Mouse (Mus musculus): ENCODE measurements at regions not wholly inside any gene's neighbourhood (a gene's known extent, or its start where the extent isn't known, plus 50 kb on each side); places are given as distances from the start of the nearest gene placed in this dataset. TPM values are rescaled to one million over a fixed set of nuclear protein-coding genes. Genes with fewer than 3 reads are reported as not detected.
"Not testable (repeated sequence)": the region's sequence is repeated elsewhere in the genome, so short reads cannot be mapped to it uniquely, and the experiment has no call there.

DNA sequence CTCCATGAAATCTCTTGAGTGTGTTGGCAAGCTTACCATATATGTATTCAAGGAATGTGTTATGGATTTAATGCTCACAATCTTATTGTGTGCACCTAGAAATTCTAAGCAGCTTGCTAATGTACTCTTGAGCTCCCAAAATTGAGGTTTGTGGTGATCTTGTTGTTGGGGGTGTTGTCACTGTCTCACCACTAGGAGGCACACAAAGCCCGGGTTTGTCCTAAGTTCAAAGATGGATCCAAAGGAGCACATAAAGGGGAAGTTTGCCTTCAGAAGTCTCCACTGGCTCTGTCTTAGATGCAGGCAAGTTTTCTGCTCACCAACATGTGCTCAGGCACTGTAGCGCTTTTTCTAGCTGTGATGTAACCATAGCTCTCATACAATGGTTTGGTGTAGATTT, 151.8 kb downstream of the Mrgpra4 start:
- H3K9me3 ChIP-seq = 0 out of 2 replicates have a peak, but pooled peaks cover 4% of the 10 kb centered on the region
- H3K27ac ChIP-seq = no peak overlapping the region
- H3K4me1 ChIP-seq = no peaks in the 10 kb centered on the region
- WGBS = 30% methylated on average over 2 of the region's 2 CpGs
- H3K27me3 ChIP-seq (ENCODE audit: poor library complexity, severe bottlenecking) = no peaks in the 10 kb centered on the region
- DNase-seq (ENCODE audit: extremely low spot score, low spot score) = no peak
- H3K36me3 ChIP-seq (replicated peaks) = no peaks in the 10 kb centered on the region
- H3K4me3 ChIP-seq = no peak overlapping the region

DNA sequence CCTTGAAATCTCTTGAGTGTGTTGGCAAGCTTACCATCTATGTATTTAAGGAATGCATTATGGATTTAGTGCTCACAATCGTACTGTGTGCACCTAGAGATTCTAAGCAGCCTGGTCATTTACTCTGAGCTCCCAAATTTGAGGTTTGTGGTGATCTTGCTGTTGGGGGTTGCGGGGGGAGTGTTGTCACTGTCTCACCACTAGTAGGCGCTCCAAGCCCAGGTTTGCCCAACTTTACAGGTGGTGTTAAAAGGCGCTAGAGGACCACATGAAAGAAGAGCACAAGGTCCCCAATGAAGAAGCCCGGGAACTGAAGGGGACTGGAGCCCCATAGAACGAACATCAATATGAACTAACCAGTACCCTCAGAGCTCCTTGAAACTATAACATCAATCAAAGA, 180.2 kb upstream of the Mrgpra3 start:
- no peak overlapping the region for H3K27ac ChIP-seq

DNA sequence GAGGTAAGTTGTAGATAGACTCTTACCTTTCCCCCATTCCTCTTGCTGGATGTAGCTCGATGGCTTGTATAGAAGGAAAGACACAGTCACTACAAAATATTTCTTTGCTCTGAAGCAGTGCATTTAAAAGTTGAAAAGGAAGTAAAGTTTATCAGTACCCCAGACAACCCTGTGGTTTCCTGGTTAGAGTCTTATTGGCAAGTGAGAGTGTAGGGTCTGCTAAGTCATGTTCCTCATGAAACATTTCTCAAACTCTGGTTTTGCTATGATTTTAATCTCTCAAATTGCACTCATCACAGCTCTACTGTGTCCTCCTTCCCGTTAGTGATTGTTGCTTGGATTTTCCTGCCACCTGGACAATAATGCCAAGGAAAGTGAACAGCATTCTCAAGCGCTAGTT, 146.4 kb upstream of the Mrgpra3 start:
- H3K4me1 ChIP-seq = no peaks in the 10 kb centered on the region
- 65% methylated on average over 3 of the region's 3 CpGs for WGBS
- H3K9me3 ChIP-seq = peaks cover 48% of the 10 kb centered on the region
- H3K4me3 ChIP-seq = no peak overlapping the region
- H3K36me3 ChIP-seq (replicated peaks) = no peaks in the 10 kb centered on the region
- H3K27ac ChIP-seq = no peak overlapping the region
- no peak for DNase-seq (ENCODE audit: extremely low spot score, low spot score)
- H3K27me3 ChIP-seq (ENCODE audit: poor library complexity, severe bottlenecking) = no peaks in the 10 kb centered on the region

More for the DNA sequence above, 180.2 kb upstream of the Mrgpra3 start:
- DNase-seq (ENCODE audit: extremely low spot score, low spot score) = no peak
- 69% methylated on average over 6 of the region's 6 CpGs for whole genome bisulfite sequencing
- Histone ChIP-seq H3K27me3 (ENCODE audit: poor library complexity, severe bottlenecking) (no peaks in the 10 kb centered on the region), H3K4me1 (no peaks in the 10 kb centered on the region), H3K36me3 (replicated peaks) (no peaks in the 10 kb centered on the region), H3K4me3 (no peak overlapping the region), H3K9me3 (peaks cover 57% of the 10 kb centered on the region)

DNA sequence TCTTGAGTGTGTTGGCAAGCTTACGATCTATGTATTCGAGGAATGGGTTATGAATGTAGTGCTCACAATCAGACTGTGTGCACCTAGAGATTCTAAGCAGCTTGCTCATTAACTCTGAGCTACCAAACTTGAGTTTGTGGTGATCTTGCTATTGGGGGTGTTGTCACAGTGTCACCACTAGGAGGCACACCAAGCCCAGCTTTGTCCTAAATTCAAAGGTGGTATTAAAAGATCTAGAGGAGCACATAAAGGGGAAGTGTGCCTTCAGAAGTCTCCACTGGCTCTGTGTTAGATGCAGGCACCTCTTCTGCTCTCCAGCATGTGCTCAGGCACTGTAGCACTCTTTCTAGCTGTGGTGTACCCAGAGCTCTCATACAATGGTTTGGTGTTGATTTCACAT, 138.9 kb upstream of the Mrgpra3 start:
- not testable (repeated sequence) for H3K27me3 ChIP-seq (ENCODE audit: poor library complexity, severe bottlenecking); DNase-seq (ENCODE audit: extremely low spot score, low spot score); H3K27ac ChIP-seq; H3K4me3 ChIP-seq; H3K4me1 ChIP-seq; H3K36me3 ChIP-seq (replicated peaks)
- H3K9me3 ChIP-seq = peaks cover 55% of the 10 kb centered on the region; the same call in 1 of the 2 replicates
- 94% methylated on average over 2 of the region's 2 CpGs for WGBS

DNA sequence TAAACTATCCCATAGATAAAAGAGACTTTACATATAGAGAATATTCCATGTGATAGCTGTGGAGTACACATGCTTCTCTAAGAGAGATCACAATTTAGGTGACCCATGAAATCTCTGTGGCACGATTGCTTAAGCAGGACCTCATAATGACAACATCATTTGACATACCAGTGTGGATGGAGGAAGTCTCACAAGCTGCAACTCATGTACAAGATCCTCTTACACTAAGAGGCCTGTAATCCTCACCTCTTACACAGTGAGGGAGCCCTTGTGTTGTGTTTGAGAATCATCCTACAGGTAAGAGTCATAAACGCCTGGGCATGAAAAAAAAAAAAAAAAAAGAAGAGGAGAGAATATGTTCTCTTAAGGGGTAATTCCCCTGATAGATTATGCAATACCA, 89.9 kb upstream of the Mrgpra3 start:
- Histone ChIP-seq H3K4me3 (no peak overlapping the region), H3K9me3 (peaks cover 68% of the 10 kb centered on the region), H3K27me3 (ENCODE audit: poor library complexity, severe bottlenecking) (no peaks in the 10 kb centered on the region), H3K27ac (no peak overlapping the region), H3K36me3 (replicated peaks) (no peaks in the 10 kb centered on the region), H3K4me1 (no peaks in the 10 kb centered on the region)
- whole genome bisulfite sequencing = 75% methylated on average over 2 of the region's 2 CpGs
- DNase-seq (ENCODE audit: extremely low spot score, low spot score) = no peak

DNA sequence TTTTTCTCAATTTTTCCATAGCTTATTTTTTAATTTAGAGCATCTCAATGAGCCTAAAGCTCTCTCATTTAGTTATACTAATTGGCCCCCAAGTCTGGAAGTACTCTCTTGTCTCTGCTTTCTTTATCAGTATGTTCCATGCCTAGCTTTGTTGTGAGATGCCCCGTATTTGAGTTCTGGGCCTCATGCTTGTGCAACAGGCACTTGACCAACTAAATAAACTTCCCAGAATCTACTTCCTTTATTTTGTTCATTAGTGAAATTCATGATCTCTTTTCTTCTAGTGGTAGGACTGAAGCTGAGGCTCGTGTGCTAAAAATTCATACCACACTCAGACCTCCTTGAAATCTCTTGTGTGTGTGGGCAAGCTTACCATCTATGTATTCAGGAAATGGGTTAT, 75.8 kb upstream of the Mrgpra3 start:
- Histone ChIP-seq H3K36me3 (replicated peaks) (no peaks in the 10 kb centered on the region), H3K9me3 (peaks cover 27% of the 10 kb centered on the region), H3K27ac (no peak overlapping the region), H3K4me3 (no peak overlapping the region), H3K4me1 (no peaks in the 10 kb centered on the region), H3K27me3 (ENCODE audit: poor library complexity, severe bottlenecking) (no peaks in the 10 kb centered on the region)
- 87% methylated on average over 2 of the region's 2 CpGs for WGBS
- no peak for DNase-seq (ENCODE audit: extremely low spot score, low spot score)

Small RNA genes in the stretch of these regions (microRNA-seq; reads per million reads assigned to microRNA genes)
- gene Gm22427 = not detected

All from forebrain, embryonic 10.5 days (tissue).